Mouse (Mus musculus) right cerebral cortex, postnatal 36 days (tissue): ENCODE data around the gene Sowaha.
"Not testable (repeated sequence)": the region's sequence is repeated elsewhere in the genome, so short reads cannot be mapped to it uniquely, and the experiment has no call there.

Experiments used
- DNase-seq, 2 experiments: peaks; one replicate each; pipeline ENCODE4 v3.0.0; 2022; ENCODE audit warnings: low spot score in 2 of 2, mixed read lengths in 1 of 2

Sowaha gene

GRCm38 (mm10) chr11:53443861-53444260 lies 36.2 kb downstream of the Sowaha start:
- no peak for DNase-seq

- DNase-seq, result no peak
Measured at GRCm38 (mm10) chr11:53441921-53442320, 38.2 kb downstream of the Sowaha start.

GRCm38 (mm10) chr11:53436338-53436737 lies 43.7 kb downstream of the Sowaha start:
- DNase-seq, result no peak

- no peak for DNase-seq
Measured at GRCm38 (mm10) chr11:53435504-53435903, 44.6 kb downstream of the Sowaha start.

- no peak for DNase-seq
Measured at GRCm38 (mm10) chr11:53433057-53433456, 47.0 kb downstream of the Sowaha start.

GRCm38 (mm10) chr11:53431347-53432056 lies 48.6 kb downstream of the Sowaha start:
- DNase-seq, result no peak

GRCm38 (mm10) chr11:53430670-53431346 lies 49.3 kb downstream of the Sowaha start, which contains the start of the genes Uqcrq and Gdf9:
TSS of gene Uqcrq (minus strand) at chr11:53430831.
TSS of gene Gdf9 (plus strand) at chr11:53431023.
- DNase-seq, result peak; percentile 100

GRCm38 (mm10) chr11:53430300-53430669 lies 49.8 kb downstream of the Sowaha start:
- DNase-seq, result no peak

- no peak for DNase-seq
Measured at GRCm38 (mm10) chr11:53429182-53429581, 50.9 kb downstream of the Sowaha start.

GRCm38 (mm10) chr11:53428716-53429057 lies 51.4 kb downstream of the Sowaha start:
- no peak for DNase-seq

- no peak for DNase-seq
Measured at GRCm38 (mm10) chr11:53427993-53428715, 51.9 kb downstream of the Sowaha start.

- not testable (repeated sequence) for DNase-seq
Measured at GRCm38 (mm10) chr11:53426914-53427313, 53.2 kb downstream of the Sowaha start.
